Mouse (Mus musculus) MEL (cell line): ENCODE results near the gene Zzef1. TPM values are rescaled to one million over a fixed set of nuclear protein-coding genes. Genes with fewer than 3 reads are reported as not detected.
A peak's percentile ranks its signal among the peaks of the same experiment; 100 is the strongest.

Source experiments
- DNase-seq: peaks from one replicate; pipeline ENCODE4 v3.0.0; 2011; ENCODE audit warnings: low read depth, low spot score
- H3K27ac ChIP-seq: 2 replicates; pipeline ENCODE4 v1.5.1; 2012; ENCODE audit warnings: low read depth, mild to moderate bottlenecking, control low read depth, low read length, moderate library complexity; ENCODE audit not compliant: control insufficient read depth
- H3K27me3 ChIP-seq, 2 experiments: fragments of 150-350 bp in 1 of 2; sonication (generic) in 1 of 2; 2 replicates each; pipeline ENCODE4 v1.6.1; 2012; ENCODE audit warnings: low read length in 2 of 2, mild to moderate bottlenecking in 2 of 2, improper control_type of control experiment in 1 of 2, moderate library complexity in 1 of 2; ENCODE audit not compliant: insufficient read depth in 2 of 2, control insufficient read depth in 1 of 2
- H3K36me3 ChIP-seq, 2 experiments: 2 replicates each; pipeline ENCODE4 v1.6.1; 2012 to 2014; ENCODE audit warnings: low read length in 2 of 2, improper control_type of control experiment in 1 of 2, inconsistent platforms in 1 of 2, mild to moderate bottlenecking in 1 of 2; ENCODE audit not compliant: insufficient read depth in 2 of 2, control insufficient read depth in 1 of 2
- H3K4me1 ChIP-seq, 2 experiments: fragments of 150-350 bp in 1 of 2; sonication (generic) in 1 of 2; 2 replicates each; pipeline ENCODE4 v1.6.1; 2012; ENCODE audit warnings: low read length in 2 of 2, improper control_type of control experiment in 1 of 2, mild to moderate bottlenecking in 1 of 2; ENCODE audit not compliant: insufficient read depth in 2 of 2, control insufficient read depth in 1 of 2
- H3K4me3 ChIP-seq, 2 experiments: fragments of 150-350 bp in 1 of 2; sonication (generic) in 1 of 2; 2 replicates each; pipeline ENCODE4 v1.5.1; 2012; ENCODE audit warnings: low read depth in 2 of 2, low read length in 2 of 2, mild to moderate bottlenecking in 2 of 2, moderate library complexity in 2 of 2, control low read depth in 1 of 2, improper control_type of control experiment in 1 of 2; ENCODE audit not compliant: control insufficient read depth in 1 of 2, insufficient read depth in 1 of 2
- H3K79me2 ChIP-seq: 2 replicates; pipeline ENCODE4 v1.6.1; 2012; ENCODE audit warnings: mild to moderate bottlenecking, low read length, moderate library complexity; ENCODE audit not compliant: control insufficient read depth, poor library complexity, insufficient read depth
- H3K9ac ChIP-seq: 2 replicates; pipeline ENCODE4 v1.6.1; 2012; ENCODE audit warnings: low read depth, mild to moderate bottlenecking, control low read depth, low read length, moderate library complexity; ENCODE audit not compliant: control insufficient read depth, poor library complexity, severe bottlenecking
- H3K9me3 ChIP-seq: fragments of 150-350 bp; sonication (generic); replicated peaks from 2 replicates; pipeline ENCODE4 v1.6.1; 2012; ENCODE audit warnings: mild to moderate bottlenecking, low read length, improper control_type of control experiment, moderate library complexity; ENCODE audit not compliant: insufficient read depth
- E2F4 ChIP-seq: IDR thresholded peaks from 2 replicates; pipeline ENCODE4 v1.6.1; 2011; ENCODE audit warnings: low read depth, low read length, improper control_type of control experiment, borderline replicate concordance
- ELF1 ChIP-seq: IDR thresholded peaks from 2 replicates; pipeline ENCODE4 v1.6.1; 2014; ENCODE audit warnings: low read depth, mild to moderate bottlenecking, inconsistent platforms, low read length, improper control_type of control experiment, moderate library complexity
- EP300 ChIP-seq, 2 experiments: IDR thresholded peaks; 2 replicates each; pipeline ENCODE4 v1.6.1; 2011; ENCODE audit warnings: improper control_type of control experiment in 2 of 2, low read length in 2 of 2, low read depth in 1 of 2, mild to moderate bottlenecking in 1 of 2
- ETS1 ChIP-seq: IDR thresholded peaks from 2 replicates; pipeline ENCODE4 v1.6.1; 2012; ENCODE audit warnings: low read depth, mild to moderate bottlenecking, inconsistent platforms, low read length, improper control_type of control experiment, moderate library complexity
- GATA1 ChIP-seq: IDR thresholded peaks from 2 replicates; pipeline ENCODE4 v1.6.1; 2011; ENCODE audit warnings: low read depth, low read length, improper control_type of control experiment
- HCFC1 ChIP-seq: IDR thresholded peaks from 2 replicates; pipeline ENCODE4 v1.6.1; 2012; ENCODE audit warnings: low read depth, mild to moderate bottlenecking, inconsistent platforms, low read length, improper control_type of control experiment, moderate library complexity
- KAT2A ChIP-seq: conservative IDR thresholded peaks from 2 replicates; pipeline ENCODE4 v1.6.1; 2012; ENCODE audit warnings: low read depth, low read length, improper control_type of control experiment, inconsistent platforms
- MAFK ChIP-seq: IDR thresholded peaks from 2 replicates; pipeline ENCODE4 v1.6.1; 2011; ENCODE audit warnings: low read depth, mild to moderate bottlenecking, low read length, improper control_type of control experiment, borderline replicate concordance
- MAX ChIP-seq: IDR thresholded peaks from 2 replicates; pipeline ENCODE4 v1.6.1; 2011; ENCODE audit warnings: low read length, improper control_type of control experiment
- MAZ ChIP-seq: IDR thresholded peaks from 2 replicates; pipeline ENCODE4 v1.6.1; 2012; ENCODE audit warnings: low read depth, mild to moderate bottlenecking, inconsistent platforms, low read length, improper control_type of control experiment
- MEF2A ChIP-seq: IDR thresholded peaks from 2 replicates; pipeline ENCODE4 v1.6.1; 2014; ENCODE audit warnings: low read depth, mild to moderate bottlenecking, inconsistent platforms, low read length, improper control_type of control experiment; ENCODE audit not compliant: poor library complexity, insufficient replicate concordance, severe bottlenecking; ENCODE audit errors: extremely low read depth
- MXI1 ChIP-seq: IDR thresholded peaks from 2 replicates; pipeline ENCODE4 v1.6.1; 2011; ENCODE audit warnings: mild to moderate bottlenecking, low read depth, low read length, improper control_type of control experiment
- NELFE ChIP-seq: IDR thresholded peaks from 2 replicates; pipeline ENCODE4 v1.6.1; 2011; ENCODE audit warnings: low read depth, low read length, improper control_type of control experiment
- NRF1 ChIP-seq: IDR thresholded peaks from 2 replicates; pipeline ENCODE4 v1.6.1; 2014; ENCODE audit warnings: low read depth, mild to moderate bottlenecking, inconsistent platforms, low read length, improper control_type of control experiment, moderate library complexity; ENCODE audit not compliant: poor library complexity, insufficient read depth, severe bottlenecking
- RCOR1 ChIP-seq: IDR thresholded peaks from 2 replicates; pipeline ENCODE4 v1.6.1; 2012; ENCODE audit warnings: low read depth, mild to moderate bottlenecking, inconsistent platforms, low read length, improper control_type of control experiment
- SIN3A ChIP-seq: IDR thresholded peaks from 2 replicates; pipeline ENCODE4 v1.6.1; 2012; ENCODE audit warnings: low read length, improper control_type of control experiment, inconsistent platforms
- SMC3 ChIP-seq: IDR thresholded peaks from 2 replicates; pipeline ENCODE4 v1.6.1; 2011; ENCODE audit warnings: low read depth, low read length, improper control_type of control experiment
- TAL1 ChIP-seq: IDR thresholded peaks from 2 replicates; pipeline ENCODE4 v1.6.1; 2012; ENCODE audit warnings: mild to moderate bottlenecking, inconsistent platforms, low read length, moderate library complexity, mixed read lengths
- TCF12 ChIP-seq: IDR thresholded peaks from 2 replicates; pipeline ENCODE4 v1.6.1; 2014; ENCODE audit warnings: low read depth, mild to moderate bottlenecking, inconsistent platforms, low read length, improper control_type of control experiment, moderate library complexity
- ZC3H11A ChIP-seq: IDR thresholded peaks from 2 replicates; pipeline ENCODE4 v1.6.1; 2012; ENCODE audit warnings: low read depth, mild to moderate bottlenecking, inconsistent platforms, low read length, improper control_type of control experiment
- ZKSCAN1 ChIP-seq: IDR thresholded peaks from 2 replicates; pipeline ENCODE4 v1.6.1; 2012; ENCODE audit warnings: low read depth, mild to moderate bottlenecking, inconsistent platforms, low read length, improper control_type of control experiment, moderate library complexity
- ZMIZ1 ChIP-seq: IDR thresholded peaks from 2 replicates; pipeline ENCODE4 v1.6.1; 2012; ENCODE audit warnings: low read depth, mild to moderate bottlenecking, inconsistent platforms, low read length, improper control_type of control experiment, moderate library complexity
- ZNF384 ChIP-seq: IDR thresholded peaks from 2 replicates; pipeline ENCODE4 v1.6.1; 2012; ENCODE audit warnings: low read depth, mild to moderate bottlenecking, inconsistent platforms, low read length, improper control_type of control experiment
- polyA plus RNA-seq, 2 experiments: library from polyadenylated mRNA; stranded (reverse) in 1 of 2; unstranded in 1 of 2; fragments of >175 nt in 1 of 2; fragments of >200 nt in 1 of 2; gene quantifications; 2 replicates each; pipeline versions ENCODE4 v1.2.1 to v1.2.4; 2012; ENCODE audit warnings: low replicate concordance in 2 of 2, low read depth in 1 of 2; ENCODE audit not compliant: insufficient read length in 2 of 2, insufficient read depth in 1 of 2, missing spikeins in 1 of 2
- total RNA-seq: library from RNA; depleted of rRNA; stranded (reverse); fragments of 300-350 nt; gene quantifications from 2 replicates; pipeline ENCODE4 v1.2.3, GENCODE M21; 2012

The Zzef1 gene
- total and polyA plus RNA-seq, 3 experiments, result 13.3 to 17.6 TPM; not detected in 1

GRCm38 (mm10) chr11:72924458-72924857, 128.4 kb downstream of the Zzef1 start:
- peak; percentile 26; the same call in 1 of the 2 replicates for TF ChIP-seq SMC3
- TF ChIP-seq ETS1, result peak; percentile 95
- TF ChIP-seq NRF1, result no peak
- TF ChIP-seq GATA1, result peak; percentile 97
- TF ChIP-seq TCF12, result peak; percentile 78
- peak; percentile 74; the same call in 1 of the 2 replicates for TF ChIP-seq ELF1
- TF ChIP-seq TAL1, result peak; percentile 17; the same call in 1 of the 2 replicates
- TF ChIP-seq MAZ, result peak; percentile 72; the same call in 1 of the 2 replicates
- 0 out of 2 replicates have a peak, but pooled peaks have one; percentile 23 for TF ChIP-seq KAT2A
- no peak for TF ChIP-seq E2F4
- TF ChIP-seq ZKSCAN1, result no peak; the same call in 1 of the 2 replicates
- no peak for TF ChIP-seq MEF2A
- TF ChIP-seq MAX, result 0 out of 2 replicates have a peak, but pooled peaks have one; percentile 16
- TF ChIP-seq ZMIZ1, result peak; percentile 45; the same call in 1 of the 2 replicates
- TF ChIP-seq NELFE, result no peak
- TF ChIP-seq MXI1, result peak; percentile 63
- TF ChIP-seq ZNF384, result no peak
- TF ChIP-seq EP300 (IDR thresholded peaks at IDR 0.05; ENCODE audit: low read depth in 1 of 2, low read length in 2 of 2), result peak; percentile 78 to 94
- TF ChIP-seq MAFK, result no peak; the same call in 1 of the 2 replicates
- TF ChIP-seq RCOR1, result peak; percentile 90
- TF ChIP-seq HCFC1, result 0 out of 2 replicates have a peak, but pooled peaks have one; percentile 17
- TF ChIP-seq SIN3A, result peak; percentile 92
- no peak for TF ChIP-seq ZC3H11A

More at GRCm38 (mm10) chr11:72924458-72924857, 128.4 kb downstream of the Zzef1 start:
- peaks cover 0 to 27% of the 10 kb centered on the region in 2 experiments; a peak in 2 of 4 replicates for H3K36me3 ChIP-seq
- H3K4me1 ChIP-seq, result peaks cover 18 to 29% of the 10 kb centered on the region in 2 experiments
- no peaks in the 10 kb centered on the region for H3K9me3 ChIP-seq
- no peak overlapping the region for H3K4me3 ChIP-seq
- peak; percentile 82 for DNase-seq
- H3K79me2 ChIP-seq, result no peaks in the 10 kb centered on the region
- no peaks in the 10 kb centered on the region for H3K27me3 ChIP-seq
- H3K27ac ChIP-seq, result peak overlapping the region; percentile 51
- H3K9ac ChIP-seq, result no peak overlapping the region
